Mouse (Mus musculus): Measurements from ENCODE around the gene Ddx24. TPM values are rescaled to one million over a fixed set of nuclear protein-coding genes. Genes with fewer than 3 reads are reported as not detected.

Ddx24 gene
- polyA plus RNA-seq, 1 experiment from 2014 or later, result 114 TPM

GRCm38 (mm10) chr12:103404131-103404530 is 21.5 kb downstream of the Ddx24 start:
- no peak for DNase-seq (ENCODE audit: low spot score)
- no peak overlapping the region for H3K4me3 ChIP-seq (ENCODE audit: low read depth, low read length)
- no peaks in the 10 kb centered on the region; the same call in 1 of the 2 replicates for H3K36me3 ChIP-seq (replicated peaks; ENCODE audit: control insufficient read depth, insufficient read depth, low read depth, low read length)
- H3K9ac ChIP-seq (replicated peaks; ENCODE audit: low read length), result no peak overlapping the region
- H3K9me3 ChIP-seq (replicated peaks; ENCODE audit: control insufficient read depth, low read length), result no peaks in the 10 kb centered on the region
- no peak overlapping the region for H3K4me2 ChIP-seq (ENCODE audit: low read depth, low read length)
- H3K27me3 ChIP-seq (ENCODE audit: control insufficient read depth, insufficient read depth, low read length), result no peaks in the 10 kb centered on the region
- 90% methylated on average over 18 of the region's 18 CpGs for WGBS
- no peak for ATAC-seq (replicated peaks; ENCODE audit: insufficient number of reproducible peaks, low FRiP score, low TSS enrichment, low read depth)
- H3K27ac ChIP-seq (replicated peaks; ENCODE audit: low read depth, low read length), result no peak overlapping the region
- H3K4me1 ChIP-seq (ENCODE audit: control insufficient read depth, insufficient read depth, low read length), result no peaks in the 10 kb centered on the region

- Histone ChIP-seq H3K27me3 (ENCODE audit: control insufficient read depth, insufficient read depth, low read length) (no peaks in the 10 kb centered on the region), H3K4me3 (ENCODE audit: low read depth, low read length) (no peak overlapping the region), H3K9me3 (replicated peaks; ENCODE audit: control insufficient read depth, low read length) (no peaks in the 10 kb centered on the region), H3K9ac (replicated peaks; ENCODE audit: low read length) (no peak overlapping the region), H3K36me3 (replicated peaks; ENCODE audit: control insufficient read depth, insufficient read depth, low read depth, low read length) (no peaks in the 10 kb centered on the region), H3K27ac (replicated peaks; ENCODE audit: low read depth, low read length) (no peak overlapping the region), H3K4me2 (ENCODE audit: low read depth, low read length) (no peak overlapping the region), H3K4me1 (ENCODE audit: control insufficient read depth, insufficient read depth, low read length) (no peaks in the 10 kb centered on the region)
- DNase-seq (ENCODE audit: low spot score), result no peak
- no peak for ATAC-seq (replicated peaks; ENCODE audit: insufficient number of reproducible peaks, low FRiP score, low TSS enrichment, low read depth)
- 74% methylated on average over 7 of the region's 7 CpGs for WGBS
Observed at GRCm38 (mm10) chr12:103396751-103397150, 28.9 kb downstream of the Ddx24 start.

GRCm38 (mm10) chr12:103395486-103396275 is 29.9 kb downstream of the Ddx24 start:
- Histone ChIP-seq H3K9ac (replicated peaks; ENCODE audit: low read length) (no peak overlapping the region), H3K4me2 (ENCODE audit: low read depth, low read length) (no peak overlapping the region), H3K9me3 (replicated peaks; ENCODE audit: control insufficient read depth, low read length) (no peaks in the 10 kb centered on the region), H3K4me3 (ENCODE audit: low read depth, low read length) (no peak overlapping the region), H3K27ac (replicated peaks; ENCODE audit: low read depth, low read length) (no peak overlapping the region), H3K27me3 (ENCODE audit: control insufficient read depth, insufficient read depth, low read length) (no peaks in the 10 kb centered on the region), H3K36me3 (replicated peaks; ENCODE audit: control insufficient read depth, insufficient read depth, low read depth, low read length) (no peaks in the 10 kb centered on the region), H3K4me1 (ENCODE audit: control insufficient read depth, insufficient read depth, low read length) (no peaks in the 10 kb centered on the region)
- 81% methylated on average over 12 of the region's 12 CpGs for WGBS
- DNase-seq (ENCODE audit: low spot score) (no peak), ATAC-seq (replicated peaks; ENCODE audit: insufficient number of reproducible peaks, low FRiP score, low TSS enrichment, low read depth) (no peak)

- H3K9me3 ChIP-seq (replicated peaks; ENCODE audit: control insufficient read depth, low read length), result no peaks in the 10 kb centered on the region
- H3K4me1 ChIP-seq (ENCODE audit: control insufficient read depth, insufficient read depth, low read length), result no peaks in the 10 kb centered on the region
- no peak overlapping the region for H3K4me3 ChIP-seq (ENCODE audit: low read depth, low read length)
- no peaks in the 10 kb centered on the region for H3K36me3 ChIP-seq (replicated peaks; ENCODE audit: control insufficient read depth, insufficient read depth, low read depth, low read length)
- no peak overlapping the region for H3K4me2 ChIP-seq (ENCODE audit: low read depth, low read length)
- DNase-seq (ENCODE audit: low spot score) (no peak), ATAC-seq (replicated peaks; ENCODE audit: insufficient number of reproducible peaks, low FRiP score, low TSS enrichment, low read depth) (no peak)
- no peak overlapping the region for H3K9ac ChIP-seq (replicated peaks; ENCODE audit: low read length)
- H3K27me3 ChIP-seq (ENCODE audit: control insufficient read depth, insufficient read depth, low read length), result no peaks in the 10 kb centered on the region
- 63% methylated on average over 6 of the region's 6 CpGs for WGBS
- no peak overlapping the region for H3K27ac ChIP-seq (replicated peaks; ENCODE audit: low read depth, low read length)
Observed at GRCm38 (mm10) chr12:103393528-103393927, 32.1 kb downstream of the Ddx24 start.

GRCm38 (mm10) chr12:103391098-103391497 is 34.5 kb downstream of the Ddx24 start:
- WGBS, result 82% methylated on average over 7 of the region's 7 CpGs
- H3K9ac ChIP-seq (replicated peaks; ENCODE audit: low read length), result no peak overlapping the region
- DNase-seq (ENCODE audit: low spot score), result no peak

GRCm38 (mm10) chr12:103389982-103390381 is 35.6 kb downstream of the Ddx24 start:
- no peak overlapping the region for H3K4me2 ChIP-seq (ENCODE audit: low read depth, low read length)
- no peak overlapping the region for H3K27ac ChIP-seq (replicated peaks; ENCODE audit: low read depth, low read length)
- H3K4me3 ChIP-seq (ENCODE audit: low read depth, low read length), result no peak overlapping the region
- H3K9me3 ChIP-seq (replicated peaks; ENCODE audit: control insufficient read depth, low read length), result no peaks in the 10 kb centered on the region
- 87% methylated on average over 4 of the region's 4 CpGs for WGBS
- no peak for DNase-seq (ENCODE audit: low spot score)
- no peaks in the 10 kb centered on the region for H3K36me3 ChIP-seq (replicated peaks; ENCODE audit: control insufficient read depth, insufficient read depth, low read depth, low read length)
- no peaks in the 10 kb centered on the region for H3K27me3 ChIP-seq (ENCODE audit: control insufficient read depth, insufficient read depth, low read length)
- no peak for ATAC-seq (replicated peaks; ENCODE audit: insufficient number of reproducible peaks, low FRiP score, low TSS enrichment, low read depth)
- no peak overlapping the region for H3K9ac ChIP-seq (replicated peaks; ENCODE audit: low read length)
- no peaks in the 10 kb centered on the region for H3K4me1 ChIP-seq (ENCODE audit: control insufficient read depth, insufficient read depth, low read length)

More at GRCm38 (mm10) chr12:103391098-103391497, 34.5 kb downstream of the Ddx24 start:
- Histone ChIP-seq H3K9me3 (replicated peaks; ENCODE audit: control insufficient read depth, low read length) (no peaks in the 10 kb centered on the region), H3K36me3 (replicated peaks; ENCODE audit: control insufficient read depth, insufficient read depth, low read depth, low read length) (no peaks in the 10 kb centered on the region), H3K4me1 (ENCODE audit: control insufficient read depth, insufficient read depth, low read length) (no peaks in the 10 kb centered on the region), H3K27ac (replicated peaks; ENCODE audit: low read depth, low read length) (no peak overlapping the region), H3K27me3 (ENCODE audit: control insufficient read depth, insufficient read depth, low read length) (no peaks in the 10 kb centered on the region), H3K4me3 (ENCODE audit: low read depth, low read length) (no peak overlapping the region), H3K4me2 (ENCODE audit: low read depth, low read length) (no peak overlapping the region)
- no peak for ATAC-seq (replicated peaks; ENCODE audit: insufficient number of reproducible peaks, low FRiP score, low TSS enrichment, low read depth)

- no peaks in the 10 kb centered on the region for H3K4me1 ChIP-seq (ENCODE audit: control insufficient read depth, insufficient read depth, low read length)
- no peak for DNase-seq (ENCODE audit: low spot score)
- ATAC-seq (replicated peaks; ENCODE audit: insufficient number of reproducible peaks, low FRiP score, low TSS enrichment, low read depth), result no peak
- peak overlapping the region; percentile 65 for H3K4me2 ChIP-seq (ENCODE audit: low read depth, low read length)
- H3K27me3 ChIP-seq (ENCODE audit: control insufficient read depth, insufficient read depth, low read length), result no peaks in the 10 kb centered on the region
- peak overlapping the region; percentile 91 for H3K9ac ChIP-seq (replicated peaks; ENCODE audit: low read length)
- peak overlapping the region; percentile 74 for H3K4me3 ChIP-seq (ENCODE audit: low read depth, low read length)
- no peaks in the 10 kb centered on the region for H3K36me3 ChIP-seq (replicated peaks; ENCODE audit: control insufficient read depth, insufficient read depth, low read depth, low read length)
- 82% methylated on average over 2 of the region's 2 CpGs for WGBS
- no peak overlapping the region for H3K27ac ChIP-seq (replicated peaks; ENCODE audit: low read depth, low read length)
- no peaks in the 10 kb centered on the region for H3K9me3 ChIP-seq (replicated peaks; ENCODE audit: control insufficient read depth, low read length)
Observed at GRCm38 (mm10) chr12:103389348-103389727, 36.3 kb downstream of the Ddx24 start.

- H3K27ac ChIP-seq (replicated peaks; ENCODE audit: low read depth, low read length), result peak within 1 kb of the TSS; percentile 32; the same call in 1 of the 2 replicates
- H3K36me3 ChIP-seq (replicated peaks; ENCODE audit: control insufficient read depth, insufficient read depth, low read depth, low read length), result no peaks in the 10 kb centered on the region
- H3K4me3 ChIP-seq (ENCODE audit: low read depth, low read length), result peak within 1 kb of the TSS; percentile 74
- ATAC-seq (replicated peaks; ENCODE audit: insufficient number of reproducible peaks, low FRiP score, low TSS enrichment, low read depth) (peak; percentile 98), DNase-seq (ENCODE audit: low spot score) (peak; percentile 97)
- H3K27me3 ChIP-seq (ENCODE audit: control insufficient read depth, insufficient read depth, low read length), result no peaks in the 10 kb centered on the region
- H3K4me2 ChIP-seq (ENCODE audit: low read depth, low read length), result peak within 1 kb of the TSS; percentile 65
- H3K4me1 ChIP-seq (ENCODE audit: control insufficient read depth, insufficient read depth, low read length), result no peaks in the 10 kb centered on the region
- no peaks in the 10 kb centered on the region for H3K9me3 ChIP-seq (replicated peaks; ENCODE audit: control insufficient read depth, low read length)
- H3K9ac ChIP-seq (replicated peaks; ENCODE audit: low read length), result peak within 1 kb of the TSS; percentile 91
- under 1% methylated on average over 57 of the region's 58 CpGs for WGBS
Observed at GRCm38 (mm10) chr12:103388505-103389347, 36.9 kb downstream of the Ddx24 start, which contains the start of gene Otub2. Otub2 (plus strand) TSS chr12:103388682.
